Comparison of ENCODE assay signal across 1 mouse cellular context in genomic region chr7:44839491-44840191, GRCm38 (mm10).
TF ChIP-seq lines count a peak whose summit lies in the region.

No protein-coding gene starts in this region.

TF ChIP-seq in CH12.LX, 34 proteins besides CTCF, POLR2A, EP300 and RAD21:
- TF ChIP-seq PAX5 (IDR thresholded peaks at IDR 0.05; ENCODE audit: low read length), result no peak
- TF ChIP-seq MAFK (IDR thresholded peaks at IDR 0.05; ENCODE audit: insufficient replicate concordance, low read length), result no peak
- no peak for TF ChIP-seq KAT2A (IDR thresholded peaks at IDR 0.05; ENCODE audit: insufficient replicate concordance, low read length)
- TF ChIP-seq POLR2AphosphoS2 (IDR thresholded peaks at IDR 0.05; ENCODE audit: low read depth, low read length), result no peak; the same call in 1 of the 2 replicates
- TF ChIP-seq MAZ (IDR thresholded peaks at IDR 0.05; ENCODE audit: low read depth, low read length), result no peak
- TF ChIP-seq BHLHE40 (IDR thresholded peaks at IDR 0.05; ENCODE audit: low read depth, low read length), result no peak
- TF ChIP-seq IRF4 (IDR thresholded peaks at IDR 0.05; ENCODE audit: low read depth, low read length), result no peak
- no peak for TF ChIP-seq USF1 (IDR thresholded peaks at IDR 0.05; ENCODE audit: low read depth, low read length)
- no peak for TF ChIP-seq CHD1 (IDR thresholded peaks at IDR 0.05; ENCODE audit: low read depth, low read length)
- no peak for TF ChIP-seq ZKSCAN1 (IDR thresholded peaks at IDR 0.05; ENCODE audit: borderline replicate concordance, low read depth, low read length)
- no peak for TF ChIP-seq MXI1 (IDR thresholded peaks at IDR 0.05; ENCODE audit: low read depth, low read length)
- TF ChIP-seq JUND (conservative IDR thresholded peaks at IDR 0.05; ENCODE audit: low read depth, low read length), result no peak
- TF ChIP-seq NRF1 (IDR thresholded peaks at IDR 0.05; ENCODE audit: low read depth, low read length), result no peak
- TF ChIP-seq HCFC1 (IDR thresholded peaks at IDR 0.05; ENCODE audit: low read depth, low read length), result no peak
